Mouse (Mus musculus): ENCODE results near the gene Prkcq. TPM values are rescaled to one million over a fixed set of nuclear protein-coding genes. Genes with fewer than 3 reads are reported as not detected.

Gene Prkcq
- polyA plus RNA-seq, 1 experiment from 2014 or later: 2.9 TPM

DNA sequence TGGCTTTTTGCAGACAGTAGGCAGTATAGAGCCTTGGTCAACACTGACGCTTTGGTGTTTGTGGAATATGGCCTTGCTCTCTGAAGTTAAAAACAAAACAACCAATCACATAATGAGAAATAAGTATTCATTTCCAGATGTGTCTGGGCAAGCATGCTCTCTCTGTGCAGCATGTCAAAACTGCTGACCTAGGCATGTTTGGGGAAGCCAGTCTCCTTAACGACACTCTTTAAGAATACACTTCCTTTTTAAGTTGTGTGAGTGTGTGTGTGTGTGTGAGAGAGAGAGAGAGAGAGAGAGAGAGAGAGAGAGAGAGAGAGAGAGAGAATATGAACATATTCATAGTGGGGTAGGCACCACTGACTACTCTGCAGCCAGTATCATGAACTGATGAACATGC lies 108.3 kb downstream of the Prkcq start:
- no peak overlapping the region for H3K27ac ChIP-seq (ENCODE audit: low read length)
- no peak overlapping the region for H3K9ac ChIP-seq (ENCODE audit: low read depth, low read length)
- no peaks in the 10 kb centered on the region for H3K4me1 ChIP-seq (ENCODE audit: control insufficient read depth, low read depth, low read length)
- no peak overlapping the region for H3K4me3 ChIP-seq (ENCODE audit: low read depth, low read length)
- no peaks in the 10 kb centered on the region for H3K9me3 ChIP-seq (replicated peaks; ENCODE audit: control insufficient read depth, low read length)
- no peaks in the 10 kb centered on the region for H3K27me3 ChIP-seq (ENCODE audit: control insufficient read depth, insufficient read depth, low read depth, low read length)
- no peak for ATAC-seq (ENCODE audit: low read depth)
- H3K36me3 ChIP-seq (ENCODE audit: control insufficient read depth, insufficient read depth): no peaks in the 10 kb centered on the region
- WGBS (ENCODE audit: insufficient replicate concordance): 43% methylated on average over 2 of the region's 2 CpGs
- H3K4me2 ChIP-seq (ENCODE audit: low read depth, low read length): no peak overlapping the region

DNA sequence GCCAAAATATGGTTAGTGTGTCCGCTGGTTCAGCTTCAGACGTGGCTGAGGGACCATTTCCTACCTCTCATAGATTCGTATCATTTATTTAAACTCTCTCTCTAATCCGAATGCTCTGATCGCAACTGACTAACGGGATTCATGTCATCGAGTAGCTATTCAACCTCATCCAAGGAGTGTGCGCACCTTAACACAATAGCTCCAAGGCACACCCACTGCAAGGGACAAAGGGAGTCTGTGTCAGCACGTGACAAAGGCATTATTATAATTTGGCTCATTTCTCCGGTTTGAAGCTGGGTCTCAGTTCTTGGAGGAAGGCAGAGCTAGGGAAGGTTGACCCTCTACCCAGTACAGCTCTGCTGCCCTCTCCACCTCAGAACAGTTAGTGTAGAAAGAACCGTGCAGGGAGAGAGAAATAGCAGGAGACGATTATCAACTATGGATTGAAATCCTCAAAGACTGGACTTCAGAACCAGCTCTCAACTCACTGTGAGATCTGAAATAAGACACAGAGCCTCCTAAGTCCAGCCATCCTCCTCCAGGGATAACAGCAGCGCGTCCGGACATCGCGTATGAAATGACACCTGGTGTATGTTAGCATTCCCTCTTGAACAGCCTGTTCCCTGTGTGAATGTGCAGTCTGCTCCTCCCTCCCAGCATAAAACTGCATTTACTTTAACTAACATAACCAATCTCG lies 116.1 kb downstream of the Prkcq start:
- Histone ChIP-seq H3K27me3 (ENCODE audit: control insufficient read depth, insufficient read depth, low read depth, low read length) (no peaks in the 10 kb centered on the region), H3K9ac (ENCODE audit: low read depth, low read length) (no peak overlapping the region), H3K27ac (ENCODE audit: low read length) (no peak overlapping the region), H3K4me3 (ENCODE audit: low read depth, low read length) (no peak overlapping the region), H3K36me3 (ENCODE audit: control insufficient read depth, insufficient read depth) (no peaks in the 10 kb centered on the region), H3K9me3 (replicated peaks; ENCODE audit: control insufficient read depth, low read length) (no peaks in the 10 kb centered on the region), H3K4me2 (ENCODE audit: low read depth, low read length) (no peak overlapping the region), H3K4me1 (ENCODE audit: control insufficient read depth, low read depth, low read length) (no peaks in the 10 kb centered on the region)
- 70% methylated on average over 18 of the region's 18 CpGs for WGBS (ENCODE audit: insufficient replicate concordance)
- no peak for ATAC-seq (ENCODE audit: low read depth)

DNA sequence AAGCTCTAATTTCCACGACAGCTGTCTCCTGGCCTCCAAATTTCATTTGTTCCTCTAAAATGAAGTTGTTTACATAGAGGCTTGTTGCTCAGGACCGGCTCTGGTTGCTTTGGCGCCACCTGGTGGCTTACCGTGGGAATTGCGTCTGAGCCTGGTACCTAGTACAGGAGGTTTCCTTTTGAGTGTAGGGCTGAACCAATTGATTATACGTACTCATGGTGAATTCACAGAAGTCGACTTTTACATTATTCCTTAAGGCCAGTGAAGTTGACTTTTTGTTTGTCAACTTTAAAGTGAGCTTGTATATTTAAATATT lies 116.6 kb downstream of the Prkcq start:
- no peak overlapping the region for H3K27ac ChIP-seq (ENCODE audit: low read length)
- no peaks in the 10 kb centered on the region for H3K9me3 ChIP-seq (replicated peaks; ENCODE audit: control insufficient read depth, low read length)
- no peaks in the 10 kb centered on the region for H3K27me3 ChIP-seq (ENCODE audit: control insufficient read depth, insufficient read depth, low read depth, low read length)
- no peaks in the 10 kb centered on the region for H3K36me3 ChIP-seq (ENCODE audit: control insufficient read depth, insufficient read depth)
- H3K9ac ChIP-seq (ENCODE audit: low read depth, low read length): no peak overlapping the region
- WGBS (ENCODE audit: insufficient replicate concordance): 3% methylated on average over 7 of the region's 7 CpGs
- H3K4me2 ChIP-seq (ENCODE audit: low read depth, low read length): no peak overlapping the region
- no peaks in the 10 kb centered on the region for H3K4me1 ChIP-seq (ENCODE audit: control insufficient read depth, low read depth, low read length)
- no peak overlapping the region for H3K4me3 ChIP-seq (ENCODE audit: low read depth, low read length)
- no peak for ATAC-seq (ENCODE audit: low read depth)

DNA sequence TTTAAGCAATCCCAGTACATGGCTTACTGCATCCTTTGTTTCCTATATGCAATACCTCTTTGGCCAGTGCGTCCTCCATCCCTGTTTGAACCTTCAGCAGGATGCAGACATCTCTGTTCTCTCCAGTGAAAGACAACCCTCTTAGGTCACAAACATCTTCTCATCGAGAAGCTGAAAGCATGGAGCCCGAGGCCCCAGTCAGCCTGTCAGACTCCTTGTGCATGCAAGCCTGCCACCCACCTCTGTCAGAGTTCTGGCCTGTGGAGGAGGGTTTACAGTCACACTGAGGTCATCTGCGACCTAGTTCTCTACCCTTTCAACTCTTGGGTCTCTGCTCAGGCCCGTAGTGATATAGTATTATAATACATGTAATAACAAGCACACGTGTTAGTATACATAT lies 119.0 kb downstream of the Prkcq start:
- Histone ChIP-seq H3K9ac (ENCODE audit: low read depth, low read length) (no peak overlapping the region), H3K36me3 (ENCODE audit: control insufficient read depth, insufficient read depth) (no peaks in the 10 kb centered on the region), H3K4me2 (ENCODE audit: low read depth, low read length) (no peak overlapping the region), H3K4me3 (ENCODE audit: low read depth, low read length) (no peak overlapping the region), H3K9me3 (replicated peaks; ENCODE audit: control insufficient read depth, low read length) (no peaks in the 10 kb centered on the region), H3K27ac (ENCODE audit: low read length) (no peak overlapping the region), H3K27me3 (ENCODE audit: control insufficient read depth, insufficient read depth, low read depth, low read length) (no peaks in the 10 kb centered on the region), H3K4me1 (ENCODE audit: control insufficient read depth, low read depth, low read length) (no peaks in the 10 kb centered on the region)
- ATAC-seq (ENCODE audit: low read depth): no peak
- WGBS (ENCODE audit: insufficient replicate concordance): 47% methylated on average over 6 of the region's 6 CpGs

DNA sequence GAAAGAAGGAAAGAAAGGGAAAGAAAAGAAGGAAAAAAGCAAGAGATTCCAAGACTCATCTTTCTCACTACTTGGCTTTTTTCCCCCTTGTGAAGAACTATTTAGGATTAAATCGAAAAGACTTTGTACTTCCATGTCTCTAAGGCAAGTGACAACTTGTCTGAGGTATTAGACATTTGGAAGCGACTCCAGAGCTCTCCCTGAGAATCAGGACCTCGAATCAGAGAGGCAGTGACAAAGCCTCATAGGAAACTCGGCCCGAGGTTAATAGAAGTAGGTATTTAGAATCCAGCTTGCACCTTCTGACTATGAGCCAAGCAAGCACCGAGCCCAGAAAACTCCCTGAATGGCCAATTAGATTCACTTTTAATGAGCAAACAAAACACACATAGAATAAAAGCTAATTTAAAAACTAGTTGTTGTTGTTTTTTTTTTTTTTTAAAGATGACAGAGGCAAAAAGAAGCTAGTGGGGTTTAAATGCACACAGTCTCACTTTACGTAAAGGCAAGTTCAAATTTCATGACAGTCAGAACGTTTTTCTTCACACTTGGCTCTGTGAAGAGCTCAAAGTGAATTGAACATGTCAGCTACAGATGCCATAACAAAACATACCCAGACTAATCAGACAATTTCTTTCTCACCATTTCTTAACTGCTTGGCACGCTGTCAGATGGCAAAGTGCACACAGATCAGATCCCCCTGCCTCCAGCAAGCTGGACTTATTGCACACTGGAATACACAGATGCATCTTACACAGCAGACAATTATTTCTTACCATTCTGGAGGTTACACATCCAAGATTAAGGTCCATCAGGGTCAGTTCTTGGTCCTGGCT lies 119.9 kb downstream of the Prkcq start:
- no peaks in the 10 kb centered on the region for H3K27me3 ChIP-seq (ENCODE audit: control insufficient read depth, insufficient read depth, low read depth, low read length)
- no peak for ATAC-seq (ENCODE audit: low read depth)
- H3K27ac ChIP-seq (ENCODE audit: low read length): no peak overlapping the region
- H3K36me3 ChIP-seq (ENCODE audit: control insufficient read depth, insufficient read depth): no peaks in the 10 kb centered on the region
- H3K9ac ChIP-seq (ENCODE audit: low read depth, low read length): no peak overlapping the region
- H3K4me2 ChIP-seq (ENCODE audit: low read depth, low read length): no peak overlapping the region
- no peak overlapping the region for H3K4me3 ChIP-seq (ENCODE audit: low read depth, low read length)
- H3K9me3 ChIP-seq (replicated peaks; ENCODE audit: control insufficient read depth, low read length): no peaks in the 10 kb centered on the region
- H3K4me1 ChIP-seq (ENCODE audit: control insufficient read depth, low read depth, low read length): no peaks in the 10 kb centered on the region
- 63% methylated on average over 9 of the region's 9 CpGs for WGBS (ENCODE audit: insufficient replicate concordance)

DNA sequence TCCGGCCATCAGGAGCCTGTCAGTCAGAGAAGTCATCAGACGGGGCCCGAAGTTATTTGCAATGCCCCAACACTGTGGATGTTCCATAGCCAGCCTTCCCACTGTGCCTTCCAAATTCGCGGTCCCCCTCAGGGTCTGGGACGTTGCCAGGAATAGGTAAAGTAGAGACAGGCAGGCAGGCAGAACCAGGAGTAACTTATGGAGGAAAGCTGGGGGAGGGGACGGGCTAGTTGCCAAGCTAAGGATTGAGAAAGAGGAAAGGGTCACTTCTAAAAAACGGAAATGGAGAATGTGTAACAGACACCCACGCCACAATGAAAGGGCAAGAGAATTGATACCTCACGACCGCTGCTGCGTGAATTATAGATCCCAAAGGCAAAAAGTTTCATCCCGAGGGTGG lies 121.2 kb downstream of the Prkcq start:
- whole genome bisulfite sequencing (ENCODE audit: insufficient replicate concordance): 70% methylated on average over 13 of the region's 13 CpGs
- no peak for ATAC-seq (ENCODE audit: low read depth)
- Histone ChIP-seq H3K9me3 (replicated peaks; ENCODE audit: control insufficient read depth, low read length) (no peaks in the 10 kb centered on the region), H3K36me3 (ENCODE audit: control insufficient read depth, insufficient read depth) (no peaks in the 10 kb centered on the region), H3K4me2 (ENCODE audit: low read depth, low read length) (no peak overlapping the region), H3K4me3 (ENCODE audit: low read depth, low read length) (no peak overlapping the region), H3K27ac (ENCODE audit: low read length) (no peak overlapping the region), H3K4me1 (ENCODE audit: control insufficient read depth, low read depth, low read length) (no peaks in the 10 kb centered on the region), H3K9ac (ENCODE audit: low read depth, low read length) (no peak overlapping the region), H3K27me3 (ENCODE audit: control insufficient read depth, insufficient read depth, low read depth, low read length) (no peaks in the 10 kb centered on the region)

DNA sequence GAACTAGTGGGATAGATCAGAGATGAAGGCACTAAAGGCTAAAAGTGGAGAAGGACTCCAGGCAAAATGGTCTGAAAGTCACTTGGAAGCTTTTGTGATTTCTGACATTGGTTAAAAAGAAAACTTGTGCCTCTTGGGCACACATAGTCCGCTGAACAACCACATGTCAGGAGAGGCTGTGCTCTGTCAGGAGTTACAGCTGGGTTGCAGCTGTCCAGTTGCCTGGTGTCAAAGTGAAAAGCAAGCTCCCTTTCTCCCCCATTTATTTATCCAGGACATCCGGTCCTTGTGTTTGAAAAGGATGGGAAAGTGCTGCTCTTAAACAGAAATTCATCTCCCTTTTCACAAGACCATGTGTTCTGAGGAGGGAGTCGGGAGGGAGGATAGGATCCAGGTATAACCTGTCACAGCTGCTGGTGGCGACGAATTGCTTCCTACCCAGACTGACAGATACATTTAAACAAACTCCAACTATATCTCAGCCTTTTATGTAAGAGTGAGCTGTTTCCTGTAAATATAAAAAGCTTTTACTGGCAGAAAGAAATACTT lies 122.8 kb downstream of the Prkcq start:
- ATAC-seq (ENCODE audit: low read depth): no peak

DNA sequence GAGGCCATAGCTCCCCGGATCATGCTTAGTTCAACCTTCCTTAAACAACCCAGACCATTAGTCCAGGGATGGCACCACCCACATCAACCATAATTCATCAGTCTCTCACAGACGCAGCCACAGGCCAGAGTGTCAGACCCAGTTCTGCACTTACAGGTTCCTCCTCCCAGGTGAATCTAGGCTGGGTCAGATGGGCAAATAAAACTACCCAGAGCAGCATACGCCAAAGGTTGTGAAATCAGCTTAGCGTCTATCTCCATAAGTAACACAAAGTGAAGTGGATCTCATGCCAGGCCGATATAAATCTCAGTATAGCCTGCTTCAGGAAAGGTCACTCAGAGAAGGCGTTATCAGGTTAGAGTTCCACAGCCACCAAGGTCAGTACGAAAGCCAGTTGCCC lies 126.9 kb downstream of the Prkcq start:
- Histone ChIP-seq H3K9me3 (replicated peaks; ENCODE audit: control insufficient read depth, low read length) (no peaks in the 10 kb centered on the region), H3K27ac (ENCODE audit: low read length) (no peak overlapping the region), H3K4me1 (ENCODE audit: control insufficient read depth, low read depth, low read length) (no peaks in the 10 kb centered on the region), H3K4me3 (ENCODE audit: low read depth, low read length) (no peak overlapping the region), H3K27me3 (ENCODE audit: control insufficient read depth, insufficient read depth, low read depth, low read length) (no peaks in the 10 kb centered on the region), H3K9ac (ENCODE audit: low read depth, low read length) (no peak overlapping the region), H3K4me2 (ENCODE audit: low read depth, low read length) (no peak overlapping the region), H3K36me3 (ENCODE audit: control insufficient read depth, insufficient read depth) (no peaks in the 10 kb centered on the region)
- WGBS (ENCODE audit: insufficient replicate concordance): 69% methylated on average over 7 of the region's 7 CpGs
- no peak for ATAC-seq (ENCODE audit: low read depth)

More for the DNA sequence above, 122.8 kb downstream of the Prkcq start:
- Histone ChIP-seq H3K4me3 (ENCODE audit: low read depth, low read length) (no peak overlapping the region), H3K27ac (ENCODE audit: low read length) (no peak overlapping the region), H3K9me3 (replicated peaks; ENCODE audit: control insufficient read depth, low read length) (no peaks in the 10 kb centered on the region), H3K4me2 (ENCODE audit: low read depth, low read length) (no peak overlapping the region), H3K4me1 (ENCODE audit: control insufficient read depth, low read depth, low read length) (no peaks in the 10 kb centered on the region), H3K36me3 (ENCODE audit: control insufficient read depth, insufficient read depth) (no peaks in the 10 kb centered on the region), H3K27me3 (ENCODE audit: control insufficient read depth, insufficient read depth, low read depth, low read length) (no peaks in the 10 kb centered on the region), H3K9ac (ENCODE audit: low read depth, low read length) (no peak overlapping the region)
- WGBS (ENCODE audit: insufficient replicate concordance): 65% methylated on average over 5 of the region's 5 CpGs

DNA sequence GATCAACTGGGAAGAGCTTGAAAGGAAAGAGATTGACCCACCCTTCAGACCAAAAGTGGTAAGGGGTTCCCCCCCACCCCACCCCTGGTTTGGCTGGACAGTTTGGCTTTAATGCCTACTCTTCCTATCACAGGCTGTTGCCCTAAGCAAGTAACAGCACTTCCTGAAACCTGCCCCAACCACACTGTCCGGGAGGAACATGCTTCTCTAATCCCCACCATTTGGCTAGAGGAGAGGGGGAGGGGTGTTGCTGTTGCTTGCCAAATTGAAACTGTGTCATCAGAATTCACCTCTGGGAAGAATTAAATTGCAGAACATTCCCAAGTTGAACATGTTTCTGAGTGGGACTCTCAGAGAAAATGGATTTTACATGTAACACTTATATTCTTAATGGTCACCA lies 127.5 kb downstream of the Prkcq start:
- Histone ChIP-seq H3K4me1 (ENCODE audit: control insufficient read depth, low read depth, low read length) (no peaks in the 10 kb centered on the region), H3K9ac (ENCODE audit: low read depth, low read length) (no peak overlapping the region), H3K9me3 (replicated peaks; ENCODE audit: control insufficient read depth, low read length) (no peaks in the 10 kb centered on the region), H3K4me2 (ENCODE audit: low read depth, low read length) (no peak overlapping the region), H3K36me3 (ENCODE audit: control insufficient read depth, insufficient read depth) (no peaks in the 10 kb centered on the region), H3K4me3 (ENCODE audit: low read depth, low read length) (no peak overlapping the region), H3K27ac (ENCODE audit: low read length) (no peak overlapping the region), H3K27me3 (ENCODE audit: control insufficient read depth, insufficient read depth, low read depth, low read length) (no peaks in the 10 kb centered on the region)
- WGBS (ENCODE audit: insufficient replicate concordance): 33% methylated on average over 1 of the region's 1 CpGs
- ATAC-seq (ENCODE audit: low read depth): no peak
